Comparison of ENCODE assay signal across 10 mouse cellular contexts in the genomic region with DNA sequence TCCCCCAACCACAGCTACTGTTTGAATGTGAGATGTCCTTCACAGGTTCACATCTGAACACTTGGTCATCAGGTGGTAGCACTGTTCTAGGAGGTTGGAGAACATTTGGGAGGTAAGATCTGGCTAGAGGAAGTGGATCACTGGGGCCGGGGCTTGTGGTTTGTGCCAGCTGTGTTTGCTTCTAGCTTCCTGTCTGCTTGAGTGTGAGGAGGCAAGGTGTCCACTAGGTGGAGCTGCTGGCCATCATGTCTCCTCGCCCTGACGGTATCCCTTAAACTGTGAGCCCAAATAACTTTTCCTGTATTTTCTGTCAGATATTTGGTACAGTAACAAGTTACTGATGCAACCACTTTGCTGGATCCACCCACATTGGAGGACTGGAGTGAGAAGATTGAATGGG. TPM values are rescaled to one million over a fixed set of nuclear protein-coding genes. Genes with fewer than 3 reads are reported as not detected.
DNase-seq lines count a peak whose midpoint lies in the region; ATAC-seq and TF ChIP-seq lines count a peak whose summit lies in the region.
"Had no signal": no experiment of that assay in that cellular context is flagged by ENCODE, and none has a peak within 500 bp of the region (broad histone marks: within the 10 kb centered on the region; RNA-seq: fewer than 3 reads in every experiment).

No protein-coding gene starts in this region.

- no peak overlapping the region for H3K4me3 ChIP-seq in lung, embryonic 14.5 days (ENCODE audit: low read depth, low read length)
- H3K4me3 ChIP-seq in bone marrow, adult 2 months (replicated peaks; ENCODE audit: control insufficient read depth, low read depth, low read length): no peak overlapping the region

- peak; percentile 33 for DNase-seq in CD4-positive, CD25-positive, alpha-beta regulatory T cell, adult 2 months (ENCODE audit: low read depth, low spot score)
- DNase-seq in lung, embryonic 14.5 days: no peak
- DNase-seq in lung, postnatal 36 days: no peak
- DNase-seq in thymus, postnatal 0 days (ENCODE audit: low spot score): peak; percentile 39
- DNase-seq in kidney, adult 9 months: no peak
- DNase-seq in MN1 (ENCODE audit: low spot score): no peak
- DNase-seq: right cerebral cortex, postnatal 4 days had no signal

- TF ChIP-seq POLR2A in bone marrow, adult 2 months (IDR thresholded peaks at IDR 0.05; ENCODE audit: borderline replicate concordance, control insufficient read depth, low read depth, low read length): no peak

- H3K9ac ChIP-seq in lung, embryonic 14.5 days: no peak overlapping the region

- no peaks in the 10 kb centered on the region for H3K9me3 ChIP-seq in lung, embryonic 14.5 days (ENCODE audit: low read depth, low read length)

- no peaks in the 10 kb centered on the region for H3K27me3 ChIP-seq in lung, embryonic 14.5 days (ENCODE audit: insufficient read depth, low read length)

- H3K27ac ChIP-seq in lung, embryonic 14.5 days (ENCODE audit: low read depth): no peak overlapping the region
- H3K27ac ChIP-seq in bone marrow, adult 2 months (ENCODE audit: control insufficient read depth, insufficient read depth, low read depth, low read length, poor library complexity): no peak overlapping the region

- no peaks in the 10 kb centered on the region for H3K4me1 ChIP-seq in lung, embryonic 14.5 days (ENCODE audit: insufficient read depth)
- no peaks in the 10 kb centered on the region for H3K4me1 ChIP-seq in bone marrow, adult 2 months (ENCODE audit: control insufficient read depth, insufficient read depth, low read length)

- no peak for ATAC-seq in CD4-positive, CD25-positive, alpha-beta regulatory T cell, adult 4 months
- no peak for ATAC-seq in lung, embryonic 14.5 days (ENCODE audit: insufficient read depth)
- ATAC-seq: inflammation-experienced regulatory T-cells, adult 6 months had no signal

- TF ChIP-seq CTCF in lung, embryonic 14.5 days (IDR thresholded peaks at IDR 0.05; ENCODE audit: low read depth): peak; percentile 51
- peak; percentile 58 for TF ChIP-seq CTCF in bone marrow, adult 2 months (IDR thresholded peaks at IDR 0.05; ENCODE audit: control insufficient read depth, insufficient read depth, low read length)

- 67% methylated on average over 3 of the region's 3 CpGs for WGBS in lung, embryonic 14.5 days
- WGBS in bone marrow, adult 2 months: 47% methylated on average over 3 of the region's 3 CpGs

- no peaks in the 10 kb centered on the region for H3K36me3 ChIP-seq in lung, embryonic 14.5 days (ENCODE audit: insufficient read depth)

- H3K4me2 ChIP-seq in lung, embryonic 14.5 days: no peak overlapping the region

RNA-seq across cellular contexts. Expression of a gene that starts 59.1 kb away (rescaled TPM):
- polyA plus RNA-seq in CD4-positive, CD25-positive, alpha-beta regulatory T cell, adult 4 months (2017; shearing (Covaris generic)): 10 to 100 TPM; 55.0 to 62.7 TPM
- polyA plus RNA-seq in lung, embryonic 14.5 days (2014; fragmentation: Nextera tagmentation; extraction: Ambion mirVana): 181 TPM in 2 replicates
- 7.3 and 18.2 TPM in 2 replicates for polyA plus RNA-seq in bone marrow, adult 2 months (2011; ENCODE audit: insufficient read depth, insufficient read length, low replicate concordance, missing spikeins)
- 37.3 and 37.8 TPM in 2 replicates for polyA plus RNA-seq in thymus, postnatal 0 days (2015; fragmentation: Nextera tagmentation; extraction: Ambion mirVana)

RNA-seq across cellular contexts. Expression of a gene that starts 59.2 kb away (rescaled TPM):
- 10 to 100 TPM; 34.7 to 39.2 TPM for polyA plus RNA-seq in CD4-positive, CD25-positive, alpha-beta regulatory T cell, adult 4 months (2017; shearing (Covaris generic))
- polyA plus RNA-seq in lung, embryonic 14.5 days (2014; fragmentation: Nextera tagmentation; extraction: Ambion mirVana): 20.1 and 20.5 TPM in 2 replicates
- polyA plus RNA-seq in bone marrow, adult 2 months (2011; ENCODE audit: insufficient read depth, insufficient read length, low replicate concordance, missing spikeins): 11.9 and 24.4 TPM in 2 replicates
- polyA plus RNA-seq in thymus, postnatal 0 days (2015; fragmentation: Nextera tagmentation; extraction: Ambion mirVana): 16.2 and 16.3 TPM in 2 replicates

Comparison
In these comparisons a context has a peak if more than half of its experiments do, and no peak if none do; other contexts are left out.
1. DNase-seq: peak in CD4-positive, CD25-positive, alpha-beta regulatory T cell, adult 2 months (single experiment) and thymus, postnatal 0 days (single experiment); none in lung, embryonic 14.5 days (single experiment), lung, postnatal 36 days (single experiment), kidney, adult 9 months (single experiment) and MN1 (single experiment).